Mouse (Mus musculus): ENCODE measurements around the gene C1qtnf7. TPM values are rescaled to one million over a fixed set of nuclear protein-coding genes. Genes with fewer than 3 reads are reported as not detected.

The C1qtnf7 gene
- total and polyA plus RNA-seq, 3 experiments = not detected

GRCm38 (mm10) chr5:43583326-43584120 lies 68.2 kb downstream of the C1qtnf7 start:
- 0 out of 4 replicates have a peak, but pooled peaks cover 0 to 2% of the 10 kb centered on the region in 2 experiments for H3K27me3 ChIP-seq (ENCODE audit: control insufficient read depth in 1 of 2, insufficient read depth in 2 of 2, low read length in 2 of 2)
- no peaks in the 10 kb centered on the region for H3K79me2 ChIP-seq (ENCODE audit: control insufficient read depth, insufficient read depth, low read length, poor library complexity)
- no peak for DNase-seq (ENCODE audit: low read depth, low spot score)
- no peak overlapping the region for H3K27ac ChIP-seq (ENCODE audit: control insufficient read depth, low read depth, low read length)
- H3K9me3 ChIP-seq (replicated peaks; ENCODE audit: insufficient read depth, low read length) = no peaks in the 10 kb centered on the region
- H3K36me3 ChIP-seq (ENCODE audit: control insufficient read depth in 1 of 2, insufficient read depth in 2 of 2, low read length in 2 of 2) = no peaks in the 10 kb centered on the region
- H3K4me3 ChIP-seq (ENCODE audit: control insufficient read depth in 1 of 2, insufficient read depth in 1 of 2, low read depth in 2 of 2, low read length in 2 of 2) = no peak overlapping the region
- no peaks in the 10 kb centered on the region for H3K4me1 ChIP-seq (ENCODE audit: control insufficient read depth in 1 of 2, insufficient read depth in 2 of 2, low read length in 2 of 2)
- no peak overlapping the region for H3K9ac ChIP-seq (ENCODE audit: control insufficient read depth, low read depth, low read length, poor library complexity, severe bottlenecking)
- TF ChIP-seq ZMIZ1 (IDR thresholded peaks at IDR 0.05; ENCODE audit: low read depth, low read length) (no peak), POLR2A (IDR thresholded peaks at IDR 0.05; ENCODE audit: control insufficient read depth in 1 of 2, insufficient read depth in 1 of 2, low read depth in 1 of 2, low read length in 2 of 2, poor library complexity in 1 of 2) (no peak), MYC (IDR thresholded peaks at IDR 0.05; ENCODE audit: low read depth, low read length) (no peak), ETS1 (IDR thresholded peaks at IDR 0.05; ENCODE audit: low read depth, low read length) (no peak), NRF1 (IDR thresholded peaks at IDR 0.05; ENCODE audit: insufficient read depth, low read depth, low read length, poor library complexity, severe bottlenecking) (no peak), MYB (IDR thresholded peaks at IDR 0.05; ENCODE audit: low read depth, low read length) (no peak), UBTF (IDR thresholded peaks at IDR 0.05; ENCODE audit: borderline replicate concordance, insufficient read depth, low read depth, low read length) (no peak), CHD1 (IDR thresholded peaks at IDR 0.05; ENCODE audit: low read depth, low read length) (no peak), MAFK (IDR thresholded peaks at IDR 0.05; ENCODE audit: borderline replicate concordance, low read depth, low read length) (no peak), TCF12 (IDR thresholded peaks at IDR 0.05; ENCODE audit: low read depth, low read length) (no peak), ELF1 (IDR thresholded peaks at IDR 0.05; ENCODE audit: low read depth, low read length) (no peak), CTCF (IDR thresholded peaks at IDR 0.05 in 2 of 3, conservative IDR thresholded peaks at IDR 0.05 in 1 of 3; ENCODE audit: control insufficient read depth in 1 of 3, insufficient read depth in 1 of 3, low read depth in 2 of 3, low read length in 3 of 3, poor library complexity in 1 of 3, severe bottlenecking in 1 of 3) (no peak), POLR2AphosphoS5 (IDR thresholded peaks at IDR 0.05; ENCODE audit: borderline replicate concordance, low read depth, low read length) (no peak), MXI1 (IDR thresholded peaks at IDR 0.05; ENCODE audit: low read depth, low read length) (no peak), EP300 (IDR thresholded peaks at IDR 0.05; ENCODE audit: low read depth in 1 of 2, low read length in 2 of 2) (no peak)

GRCm38 (mm10) chr5:43584464-43584863 lies 69.1 kb downstream of the C1qtnf7 start:
- Histone ChIP-seq H3K9ac (ENCODE audit: control insufficient read depth, low read depth, low read length, poor library complexity, severe bottlenecking) (no peak overlapping the region), H3K4me3 (ENCODE audit: control insufficient read depth in 1 of 2, insufficient read depth in 1 of 2, low read depth in 2 of 2, low read length in 2 of 2) (no peak overlapping the region), H3K27me3 (ENCODE audit: control insufficient read depth in 1 of 2, insufficient read depth in 2 of 2, low read length in 2 of 2) (0 out of 4 replicates have a peak, but pooled peaks cover 0 to 2% of the 10 kb centered on the region in 2 experiments), H3K36me3 (ENCODE audit: control insufficient read depth in 1 of 2, insufficient read depth in 2 of 2, low read length in 2 of 2) (no peaks in the 10 kb centered on the region), H3K9me3 (replicated peaks; ENCODE audit: insufficient read depth, low read length) (no peaks in the 10 kb centered on the region), H3K27ac (ENCODE audit: control insufficient read depth, low read depth, low read length) (no peak overlapping the region), H3K4me1 (ENCODE audit: control insufficient read depth in 1 of 2, insufficient read depth in 2 of 2, low read length in 2 of 2) (no peaks in the 10 kb centered on the region), H3K79me2 (ENCODE audit: control insufficient read depth, insufficient read depth, low read length, poor library complexity) (no peaks in the 10 kb centered on the region)
- no peak for TF ChIP-seq GABPA (IDR thresholded peaks at IDR 0.05; ENCODE audit: low read depth, low read length)
- TF ChIP-seq MXI1 (IDR thresholded peaks at IDR 0.05; ENCODE audit: low read depth, low read length) = no peak
- TF ChIP-seq GATA1 (IDR thresholded peaks at IDR 0.05; ENCODE audit: low read depth, low read length) = no peak
- no peak for TF ChIP-seq ZKSCAN1 (IDR thresholded peaks at IDR 0.05; ENCODE audit: low read depth, low read length)
- no peak for TF ChIP-seq BHLHE40 (IDR thresholded peaks at IDR 0.05; ENCODE audit: borderline replicate concordance, low read depth, low read length)
- no peak for TF ChIP-seq KAT2A (conservative IDR thresholded peaks at IDR 0.05; ENCODE audit: low read depth, low read length)
- no peak for TF ChIP-seq CHD1 (IDR thresholded peaks at IDR 0.05; ENCODE audit: low read depth, low read length)
- no peak for TF ChIP-seq NRF1 (IDR thresholded peaks at IDR 0.05; ENCODE audit: insufficient read depth, low read depth, low read length, poor library complexity, severe bottlenecking)
- no peak for TF ChIP-seq ELF1 (IDR thresholded peaks at IDR 0.05; ENCODE audit: low read depth, low read length)
- no peak for TF ChIP-seq SMC3 (IDR thresholded peaks at IDR 0.05; ENCODE audit: low read depth, low read length)
- no peak for TF ChIP-seq USF1 (IDR thresholded peaks at IDR 0.05; ENCODE audit: low read depth, low read length)
- no peak for DNase-seq (ENCODE audit: low read depth, low spot score)

Measured in MEL (cell line).